Mouse (Mus musculus) heart, postnatal 10 days (tissue): Measurements from ENCODE around the gene Cmtm7. TPM values are rescaled to one million over a fixed set of nuclear protein-coding genes. Genes with fewer than 3 reads are reported as not detected.

Experiments
- DNase-seq, 2 experiments: peaks; one replicate each; pipeline ENCODE4 v3.0.0; 2021
- intact Hi-C: fragments of 180-260 bp; cut with DNase I; formaldehyde crosslinking; loops from one replicate; pipeline ENCODE4 v1.15.1; 2025
- total RNA-seq, 2 experiments: library from RNA; stranded (reverse); gene quantifications; 2 replicates each; pipeline ENCODE4 v1.2.3; 2021

Cmtm7 gene
- total RNA-seq, 2 experiments from 2014 or later: 25.7 to 26.9 TPM

GRCm38 (mm10) chr9:114770224-114770623, 11.4 kb downstream of the Cmtm7 start:
- intact Hi-C loops: no loop called here
- DNase-seq: no peak

- intact Hi-C loops: no loop called here
- peak in 1 of 2 experiments; percentile 43 for DNase-seq
These were observed 13.6 kb downstream of the Cmtm7 start for GRCm38 (mm10) chr9:114768066-114768465.

- intact Hi-C loops: no loop called here
- no peak for DNase-seq
These were observed 14.1 kb downstream of the Cmtm7 start for GRCm38 (mm10) chr9:114767507-114767906.

GRCm38 (mm10) chr9:114767030-114767429, 14.6 kb downstream of the Cmtm7 start:
- intact Hi-C loops: no loop called here
- DNase-seq: no peak

- intact Hi-C loops: no loop called here
- DNase-seq: peak; percentile 40 to 60
These were observed 18.3 kb downstream of the Cmtm7 start for GRCm38 (mm10) chr9:114763341-114763740.

GRCm38 (mm10) chr9:114761848-114762247, 19.8 kb downstream of the Cmtm7 start:
- DNase-seq: no peak

GRCm38 (mm10) chr9:114760353-114760752, 21.3 kb downstream of the Cmtm7 start:
- DNase-seq: no peak
- intact Hi-C loops: loop anchor here (2.0 kb wide), 1 partner anchor 14 kb away; no protein-coding TSS in a partner anchor

More at GRCm38 (mm10) chr9:114761848-114762247, 19.8 kb downstream of the Cmtm7 start:
- intact Hi-C loops: loop anchor here (2.0 kb wide), 1 partner anchor 13 kb away; no protein-coding TSS in a partner anchor

- intact Hi-C loops: loop anchor here (2.0 kb wide), 1 partner anchor 15 kb away; no protein-coding TSS in a partner anchor
- DNase-seq: no peak
These were observed 21.8 kb downstream of the Cmtm7 start for GRCm38 (mm10) chr9:114759886-114760285.

GRCm38 (mm10) chr9:114758801-114759200, 22.9 kb downstream of the Cmtm7 start:
- DNase-seq: no peak
- intact Hi-C loops: no loop called here

- DNase-seq: no peak
- intact Hi-C loops: no loop called here
These were observed 23.4 kb downstream of the Cmtm7 start for GRCm38 (mm10) chr9:114758272-114758671.

GRCm38 (mm10) chr9:114752863-114753484, 28.7 kb downstream of the Cmtm7 start:
- intact Hi-C loops: loop anchor here (1.0 to 5.0 kb wide), 3 partner anchors 44 to 204 kb away; no protein-coding TSS in a partner anchor

GRCm38 (mm10) chr9:114752311-114752710, 29.3 kb downstream of the Cmtm7 start:
- DNase-seq: no peak
- intact Hi-C loops: loop anchor here (1.0 to 5.0 kb wide), 2 partner anchors 45 to 205 kb away; no protein-coding TSS in a partner anchor

More at GRCm38 (mm10) chr9:114752863-114753484, 28.7 kb downstream of the Cmtm7 start:
- DNase-seq: peak; percentile 96 to 97

- intact Hi-C loops: loop anchor here (5.0 kb wide), 1 partner anchor 46 kb away; no protein-coding TSS in a partner anchor
These were observed 30.1 kb downstream of the Cmtm7 start for GRCm38 (mm10) chr9:114751582-114751981.

GRCm38 (mm10) chr9:114747466-114747865, 34.2 kb downstream of the Cmtm7 start:
- no peak for DNase-seq
- intact Hi-C loops: no loop called here

More at GRCm38 (mm10) chr9:114751582-114751981, 30.1 kb downstream of the Cmtm7 start:
- no peak for DNase-seq

GRCm38 (mm10) chr9:114747012-114747411, 34.6 kb downstream of the Cmtm7 start:
- DNase-seq: no peak
- intact Hi-C loops: no loop called here

- no peak for DNase-seq
- intact Hi-C loops: no loop called here
These were observed 36.0 kb downstream of the Cmtm7 start for GRCm38 (mm10) chr9:114745654-114746053.

GRCm38 (mm10) chr9:114745163-114745562, 36.5 kb downstream of the Cmtm7 start:
- no peak for DNase-seq
- intact Hi-C loops: no loop called here

- DNase-seq: no peak
- intact Hi-C loops: no loop called here
These were observed 38.9 kb downstream of the Cmtm7 start for GRCm38 (mm10) chr9:114742731-114743130.

- intact Hi-C loops: no loop called here
These were observed 41.3 kb downstream of the Cmtm7 start for GRCm38 (mm10) chr9:114740336-114740735.

GRCm38 (mm10) chr9:114736442-114736841, 45.2 kb downstream of the Cmtm7 start:
- DNase-seq: peak; percentile 54 to 71
- intact Hi-C loops: no loop called here

More at GRCm38 (mm10) chr9:114740336-114740735, 41.3 kb downstream of the Cmtm7 start:
- no peak for DNase-seq

GRCm38 (mm10) chr9:114733238-114733637, 48.4 kb downstream of the Cmtm7 start:
- intact Hi-C loops: no loop called here
- no peak for DNase-seq
